Mouse (Mus musculus) large intestine, adult 2 months (tissue): Measurements from ENCODE around the gene Syt16. TPM values are rescaled to one million over a fixed set of nuclear protein-coding genes. Genes with fewer than 3 reads are reported as not detected.
A peak's percentile ranks its signal among the peaks of the same experiment; 100 is the strongest.

Source experiments
- DNase-seq: peaks from one replicate; pipeline ENCODE4 v3.0.0-alpha.2; 2012; ENCODE audit warnings: low read depth, low spot score
- WGBS: fragments of 180-500 bp; shearing (Covaris S2); methylation state at CpG from one replicate; pipeline ENCODE4 v1.1.7; 2018; 5-methylcytosine and 5-hydroxymethylcytosine counted together
- polyA plus RNA-seq: library from polyadenylated mRNA; depleted of rRNA; stranded (reverse); fragments of >200 nt; gene quantifications from 2 replicates; pipeline ENCODE4 v1.2.3, GENCODE M21; 2012

Syt16 gene
- polyA plus RNA-seq, 1 experiment = 0.12 TPM

DNA sequence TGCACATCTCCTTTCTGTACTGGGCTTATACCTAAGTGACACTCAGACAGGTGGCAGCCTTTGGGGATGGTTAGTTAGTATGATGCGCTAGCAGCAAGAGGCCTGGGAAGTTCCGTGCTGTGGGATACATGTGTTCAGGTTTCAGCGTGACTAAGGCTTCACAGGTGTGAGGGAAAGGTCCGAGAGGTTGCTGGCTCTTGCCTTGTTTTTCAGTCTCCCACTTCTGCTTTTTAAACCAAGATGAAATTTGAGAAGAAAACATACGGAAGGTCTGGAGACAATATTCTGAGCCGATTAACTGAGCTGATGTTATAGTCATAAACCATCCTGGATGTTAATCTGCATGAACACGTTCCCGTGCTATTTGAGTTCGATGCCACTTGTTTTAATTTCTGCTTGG lies 5.0 kb downstream of the Syt16 start:
- WGBS = 85% methylated on average over 9 of the region's 9 CpGs
- DNase-seq = no peak

- peak; percentile 19 for DNase-seq
- WGBS = 25% methylated on average over 8 of the region's 8 CpGs
These were observed 12.0 kb downstream of the Syt16 start for GRCm38 (mm10) chr12:74009448-74009911.

DNA sequence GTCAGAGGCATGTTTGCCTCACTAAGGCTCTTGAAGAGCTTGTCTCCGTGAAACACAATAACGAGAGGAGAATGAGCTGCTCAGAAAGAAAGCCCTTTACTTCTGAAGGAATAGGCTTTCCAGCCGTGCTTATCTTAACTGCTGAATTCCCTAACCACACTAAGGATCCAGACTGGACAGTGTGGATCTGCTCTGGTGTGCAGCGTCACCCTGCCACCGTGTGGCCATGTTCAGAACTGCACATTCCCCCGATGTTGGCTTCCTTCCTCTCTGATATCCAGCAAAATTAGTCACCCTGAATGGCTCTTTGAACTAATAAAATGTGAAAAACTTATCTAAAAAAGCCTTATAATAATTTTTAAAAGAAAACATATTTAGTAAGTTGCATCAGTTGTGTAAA lies 16.3 kb downstream of the Syt16 start:
- peak; percentile 28 for DNase-seq
- 3% methylated on average over 6 of the region's 6 CpGs for WGBS

- no peak for DNase-seq
- WGBS = 53% methylated on average over 7 of the region's 7 CpGs
These were observed 17.3 kb downstream of the Syt16 start for GRCm38 (mm10) chr12:74014739-74015270.

DNA sequence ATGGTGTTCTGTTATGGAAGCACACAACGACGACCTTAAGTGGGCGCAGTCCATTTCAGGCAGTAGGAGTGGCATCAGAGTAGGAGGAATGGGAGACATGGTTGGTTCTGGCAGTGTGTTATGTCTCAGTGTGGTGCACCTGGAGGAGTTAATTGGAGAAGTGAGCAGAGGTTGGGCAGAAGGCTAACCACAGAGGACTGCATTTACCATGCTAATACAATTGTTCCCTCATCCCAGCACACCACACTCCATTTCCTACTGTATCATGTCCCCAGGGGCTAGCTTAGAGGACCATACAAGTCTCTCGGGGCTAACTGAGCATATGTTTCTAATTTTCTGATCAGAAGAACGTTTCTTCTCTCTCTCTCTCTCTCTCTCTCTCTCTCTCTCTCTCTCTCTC lies 18.0 kb downstream of the Syt16 start:
- no peak for DNase-seq
- 61% methylated on average over 5 of the region's 5 CpGs for WGBS

GRCm38 (mm10) chr12:74023260-74023659 lies 25.8 kb downstream of the Syt16 start:
- no peak for DNase-seq
- WGBS = 85% methylated on average over 5 of the region's 5 CpGs

DNA sequence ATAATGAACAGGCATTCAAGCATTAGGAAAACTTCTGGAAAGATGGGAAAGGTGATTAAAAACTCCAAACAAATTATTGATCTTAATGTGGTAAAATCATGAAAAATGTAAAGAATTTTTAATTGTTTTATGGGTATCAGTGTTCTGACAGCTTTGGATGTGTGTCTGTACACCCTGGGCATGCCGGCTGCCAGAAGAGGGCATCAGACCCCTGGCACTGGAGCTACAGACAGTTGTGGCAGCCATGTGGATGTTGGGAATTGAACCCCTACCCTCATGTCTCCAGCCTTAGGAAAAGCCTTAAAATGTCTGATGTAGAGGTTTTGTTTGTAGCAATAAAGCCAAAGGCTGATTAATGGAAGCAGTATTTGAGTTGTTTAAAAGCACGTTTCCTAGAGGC lies 27.5 kb downstream of the Syt16 start:
- WGBS = 71% methylated on average over 2 of the region's 2 CpGs
- no peak for DNase-seq

GRCm38 (mm10) chr12:74043225-74043624 lies 45.8 kb downstream of the Syt16 start:
- 83% methylated on average over 5 of the region's 5 CpGs for WGBS
- no peak for DNase-seq

GRCm38 (mm10) chr12:74043755-74044154 lies 46.3 kb downstream of the Syt16 start:
- WGBS = 50% methylated on average over 6 of the region's 6 CpGs
- no peak for DNase-seq

DNA sequence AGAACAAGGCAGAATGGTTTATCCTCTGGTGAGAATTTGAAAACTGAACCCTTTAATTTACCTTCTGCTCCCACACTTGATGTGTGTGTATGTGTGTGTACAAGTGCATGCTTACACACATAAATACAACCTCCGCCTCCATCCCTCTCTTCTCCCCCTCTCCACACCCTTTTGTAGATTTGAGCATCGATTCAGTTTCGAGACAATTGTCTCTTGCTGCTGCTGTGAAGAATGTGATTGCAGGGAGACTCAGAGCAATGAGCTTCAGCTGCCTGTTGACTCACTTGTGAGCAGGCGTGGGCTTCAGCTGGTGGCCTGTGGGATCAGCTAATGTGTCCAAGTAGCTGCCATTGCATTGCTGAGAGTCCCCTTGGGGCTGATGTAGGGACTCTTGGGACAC lies 46.8 kb downstream of the Syt16 start:
- DNase-seq = no peak
- 74% methylated on average over 4 of the region's 4 CpGs for WGBS

GRCm38 (mm10) chr12:74055336-74055931 lies 58.0 kb downstream of the Syt16 start:
- WGBS = 44% methylated on average over 12 of the region's 12 CpGs
- DNase-seq = peak; percentile 6

DNA sequence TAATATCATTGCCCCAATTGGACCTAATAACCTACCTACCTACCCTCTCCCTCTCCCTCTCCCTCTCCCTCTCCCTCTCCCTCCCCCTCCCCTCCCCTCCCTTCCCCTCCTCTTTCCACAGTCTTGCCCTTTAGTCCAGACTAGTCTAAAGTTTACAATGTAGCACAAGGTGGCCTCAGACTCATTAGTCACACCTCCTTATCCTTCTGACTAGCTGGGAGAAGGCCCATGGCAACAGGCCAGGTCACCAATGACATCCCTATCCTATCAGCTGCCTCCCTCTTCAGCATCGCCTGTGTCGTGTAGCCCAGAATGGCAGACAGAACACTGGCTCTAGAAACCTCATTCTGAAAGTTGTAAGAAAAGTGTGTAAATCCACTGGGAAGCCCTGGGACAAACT lies 58.7 kb downstream of the Syt16 start:
- WGBS = 50% methylated on average over 2 of the region's 2 CpGs
- DNase-seq = no peak

DNA sequence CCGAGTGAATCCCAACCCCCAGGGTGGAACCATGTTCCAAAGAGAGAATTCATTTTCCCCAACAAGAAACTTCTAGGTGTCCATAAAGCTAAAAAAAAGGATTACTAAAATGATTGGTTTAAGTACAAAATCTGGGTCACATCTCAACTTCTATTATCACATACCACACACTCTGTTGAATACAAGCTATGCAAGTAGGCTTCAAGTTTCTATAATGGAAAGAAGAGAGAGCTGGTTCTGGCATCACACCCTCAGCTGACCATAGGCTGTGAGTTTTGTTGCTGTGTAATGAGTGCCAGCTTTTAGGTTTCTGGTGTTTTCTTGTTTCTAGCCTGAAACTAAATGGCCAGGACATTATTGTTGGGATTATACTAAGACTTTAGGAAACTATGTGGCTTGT lies 65.1 kb downstream of the Syt16 start:
- 92% methylated on average over 1 of the region's 1 CpGs for WGBS
- DNase-seq = no peak

- DNase-seq = no peak
- WGBS = 67% methylated on average over 1 of the region's 1 CpGs
These were observed 71.5 kb downstream of the Syt16 start for GRCm38 (mm10) chr12:74068912-74069311.

DNA sequence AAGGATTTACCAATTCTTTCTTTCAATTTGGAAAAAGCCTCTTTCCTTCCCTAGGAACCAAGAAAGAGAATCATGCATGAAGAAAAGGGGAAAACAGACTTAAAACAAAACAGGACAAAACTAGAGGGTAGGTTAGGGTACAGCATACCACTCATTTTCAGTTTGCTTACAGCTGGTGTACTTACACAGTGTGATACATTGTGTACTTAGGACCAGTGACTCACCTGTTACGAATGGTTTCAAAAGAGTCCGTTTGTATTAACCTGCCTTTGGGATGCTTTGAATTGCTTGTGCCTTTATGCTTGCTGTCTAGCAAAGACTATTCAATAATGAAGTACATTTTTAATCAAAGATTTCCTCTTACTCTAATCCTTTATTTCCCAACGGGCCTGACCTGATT lies 78.1 kb downstream of the Syt16 start:
- 39% methylated on average over 3 of the region's 3 CpGs for WGBS

GRCm38 (mm10) chr12:74076091-74076490 lies 78.6 kb downstream of the Syt16 start:
- DNase-seq = no peak
- WGBS = 54% methylated on average over 4 of the region's 4 CpGs

More for the DNA sequence above, 78.1 kb downstream of the Syt16 start:
- DNase-seq = no peak

DNA sequence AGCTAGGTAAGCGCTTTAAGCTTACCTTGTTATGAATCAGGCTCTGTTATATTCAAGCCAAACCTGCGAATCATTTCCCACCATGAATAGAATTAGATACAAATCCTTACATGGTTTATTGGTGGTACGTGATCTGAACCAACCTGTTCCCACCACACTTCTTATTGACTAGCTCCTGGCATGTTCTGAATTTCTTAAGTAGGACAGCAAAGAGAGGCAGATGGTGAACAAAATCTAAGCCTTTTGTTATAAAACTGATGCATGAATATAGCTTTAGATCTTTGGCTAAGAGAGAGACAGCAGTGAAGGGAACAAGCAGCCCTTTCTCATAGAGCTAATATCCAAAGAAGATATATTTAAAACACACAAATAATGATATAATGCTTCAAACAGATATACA lies 83.7 kb downstream of the Syt16 start:
- no peak for DNase-seq
- WGBS = 83% methylated on average over 3 of the region's 3 CpGs

DNA sequence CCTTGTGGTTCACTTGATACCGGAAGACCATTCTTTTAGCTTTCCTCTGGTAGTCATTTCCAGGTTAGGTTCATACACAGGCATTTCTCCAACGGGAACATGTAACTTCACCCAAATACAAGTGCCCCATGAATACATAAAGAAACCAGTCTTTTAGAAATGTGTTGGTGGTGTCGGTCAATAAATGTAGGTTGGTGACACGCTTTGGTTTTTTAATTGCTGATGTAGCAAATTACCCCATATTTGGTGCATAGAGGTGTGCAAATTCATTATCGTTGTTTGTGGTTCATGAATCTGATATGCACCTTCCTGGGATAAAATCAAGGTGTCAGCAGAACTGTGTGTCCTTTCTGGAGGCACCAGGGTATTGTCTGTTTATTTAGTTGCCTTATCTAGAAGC lies 86.9 kb downstream of the Syt16 start:
- DNase-seq = no peak
- WGBS = 92% methylated on average over 5 of the region's 5 CpGs

- peak; percentile 31 for DNase-seq
- WGBS = 25% methylated on average over 8 of the region's 8 CpGs
These were observed 89.6 kb downstream of the Syt16 start for GRCm38 (mm10) chr12:74087086-74087485.

DNA sequence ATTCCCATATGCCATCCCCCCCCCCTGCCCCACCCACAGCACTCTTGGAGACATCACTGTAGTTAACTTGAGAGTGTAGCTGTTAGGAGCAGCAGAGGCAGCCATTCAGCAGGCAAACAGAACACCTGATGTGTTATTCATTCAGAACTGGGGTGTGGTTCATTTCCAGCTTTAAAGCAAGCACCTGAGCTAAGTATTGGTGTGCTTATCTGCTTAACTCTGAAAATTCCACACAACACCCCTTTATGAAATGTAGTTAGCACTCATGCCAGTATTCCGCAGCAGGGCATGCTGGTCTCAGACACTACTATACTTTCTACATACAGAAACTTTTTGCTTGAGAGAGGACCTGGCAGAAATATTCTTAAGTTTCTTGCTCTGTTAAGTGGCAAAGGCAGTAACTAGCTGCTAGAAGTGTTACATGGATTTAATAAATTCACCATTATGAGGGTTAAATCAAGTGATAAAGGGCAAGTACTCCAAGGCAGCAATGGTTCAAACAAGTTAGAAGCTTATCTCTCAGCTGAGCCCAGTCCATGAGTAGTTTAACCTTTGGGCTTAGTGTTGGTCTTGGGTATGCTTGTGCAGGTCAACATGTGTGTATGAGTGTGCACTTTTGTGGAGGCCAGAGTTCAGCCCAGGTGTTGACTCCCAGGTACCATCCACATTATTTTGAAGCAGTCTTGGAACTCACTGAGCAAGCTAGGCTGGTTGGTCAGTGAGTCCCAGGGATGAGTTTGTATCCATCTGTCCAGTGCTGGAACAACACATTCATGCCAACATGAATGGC lies 92.1 kb downstream of the Syt16 start:
- DNase-seq = no peak
- WGBS = 35% methylated on average over 1 of the region's 1 CpGs

GRCm38 (mm10) chr12:74092546-74092945 lies 95.1 kb downstream of the Syt16 start:
- no peak for DNase-seq
- WGBS = 84% methylated on average over 5 of the region's 5 CpGs
